Mouse (Mus musculus): ENCODE results near the gene Zfand3.

DNA sequence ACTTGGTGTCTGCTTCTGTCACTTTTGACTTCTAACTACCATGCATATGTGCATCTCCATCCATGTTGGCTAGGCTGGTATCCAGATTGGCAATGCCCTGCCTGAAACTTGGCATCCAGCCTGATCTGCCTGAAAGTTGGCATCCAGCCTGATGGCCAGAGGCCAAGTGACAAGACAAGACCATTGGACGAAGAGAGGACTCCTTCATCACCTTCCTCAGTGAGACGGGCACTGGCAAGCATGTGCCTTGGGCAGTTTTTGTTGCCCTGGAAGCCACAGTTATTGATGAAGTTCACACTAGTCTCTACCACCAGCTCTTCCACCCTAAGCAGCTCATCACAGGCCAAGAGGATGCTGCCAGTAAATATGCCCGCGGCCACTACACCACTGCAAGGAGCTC is 172.9 kb downstream of the Zfand3 start:
- TF ChIP-seq CTCF (IDR thresholded peaks at IDR 0.05; ENCODE audit: low read depth, low read length) (no peak), EP300 (IDR thresholded peaks at IDR 0.05; ENCODE audit: insufficient read depth, low read depth, low read length) (no peak)

Measured in ES-Bruce4 (cell line).